Mouse (Mus musculus) liver, adult 10 weeks (tissue): ENCODE data around the gene Slc36a2. TPM values are rescaled to one million over a fixed set of nuclear protein-coding genes. Genes with fewer than 3 reads are reported as not detected.

Experiments
- polyA plus RNA-seq: library from polyadenylated mRNA; stranded (reverse); fragments of 350-450 nt; fragmentation: Illumina TruSeq; extraction: RNeasy Lipid Tissue Mini Kit (QIAGEN cat#74804); gene quantifications from one replicate; pipeline ENCODE4 v1.2.3, GENCODE M21; 2014; ENCODE audit warnings: low read depth, low replicate concordance

The Slc36a2 gene
- not detected for polyA plus RNA-seq

DNA sequence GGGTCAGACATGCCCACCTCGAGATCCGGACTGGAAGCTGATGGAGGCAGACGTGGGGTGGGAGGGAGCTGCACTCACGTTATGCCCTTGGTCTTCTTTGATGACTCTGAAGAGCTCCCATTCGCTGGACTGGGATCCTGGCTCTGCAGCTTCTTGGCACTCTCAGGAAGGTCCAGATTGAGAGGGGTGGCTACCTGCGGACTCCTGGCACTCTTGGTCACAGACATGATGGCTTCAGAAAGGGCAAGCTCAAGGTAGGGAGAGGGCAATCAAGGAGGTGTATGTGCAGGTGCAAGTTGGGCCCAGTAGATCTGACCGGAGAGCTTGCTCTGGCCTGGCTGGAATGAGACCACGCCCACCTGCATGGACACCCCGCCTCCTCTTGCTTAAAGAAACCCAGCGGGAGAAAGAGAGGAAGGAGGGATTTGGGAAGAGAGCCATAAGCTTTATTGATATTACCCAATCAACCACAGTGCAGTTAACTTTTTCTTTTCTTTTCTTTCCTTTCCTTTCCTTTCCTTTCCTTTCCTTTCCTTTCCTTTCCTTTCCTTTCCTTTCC is at the start of gene Slc36a2:
TSS of gene Slc36a2 (minus strand) at position 345 of the 559 bp plus-strand sequence.

GRCm38 (mm10) chr11:55204159-55204596 is 19.3 kb upstream of the Slc36a2 start, which contains the start of gene Slc36a1:
Gene Slc36a1, plus strand, starts transcription at chr11:55204350.

GRCm38 (mm10) chr11:55151608-55152007 is 33.3 kb downstream of the Slc36a2 start, which contains the start of gene Slc36a3:
Gene Slc36a3, minus strand, starts transcription at chr11:55151708.

Other genes with a start within 250 kb of the Slc36a2 start
- 0.85 TPM for gene Tnip1, start 222.2 kb downstream of the Slc36a2 start, polyA plus RNA-seq
- 22.9 TPM for gene Anxa6, start 151.6 kb downstream of the Slc36a2 start, polyA plus RNA-seq
- 0.37 TPM for gene Ccdc69, start 106.9 kb downstream of the Slc36a2 start, polyA plus RNA-seq
- gene Gm2a, start 87.0 kb downstream of the Slc36a2 start, polyA plus RNA-seq = 36.8 TPM
- gene Slc36a3, start 33.4 kb downstream of the Slc36a2 start, polyA plus RNA-seq = not detected
- 5.5 TPM for gene Slc36a1, start 19.3 kb upstream of the Slc36a2 start, polyA plus RNA-seq
- not detected for gene Fat2, start 151.5 kb upstream of the Slc36a2 start, polyA plus RNA-seq
- 36.6 TPM for gene Sparc, start 238.1 kb upstream of the Slc36a2 start, polyA plus RNA-seq